Mouse (Mus musculus): ENCODE measurements at regions not wholly inside any gene's neighbourhood (a gene's known extent, or its start where the extent isn't known, plus 50 kb on each side); places are given as distances from the start of the nearest gene placed in this dataset.
"Not testable (repeated sequence)": the region's sequence is repeated elsewhere in the genome, so short reads cannot be mapped to it uniquely, and the experiment has no call there.

DNA sequence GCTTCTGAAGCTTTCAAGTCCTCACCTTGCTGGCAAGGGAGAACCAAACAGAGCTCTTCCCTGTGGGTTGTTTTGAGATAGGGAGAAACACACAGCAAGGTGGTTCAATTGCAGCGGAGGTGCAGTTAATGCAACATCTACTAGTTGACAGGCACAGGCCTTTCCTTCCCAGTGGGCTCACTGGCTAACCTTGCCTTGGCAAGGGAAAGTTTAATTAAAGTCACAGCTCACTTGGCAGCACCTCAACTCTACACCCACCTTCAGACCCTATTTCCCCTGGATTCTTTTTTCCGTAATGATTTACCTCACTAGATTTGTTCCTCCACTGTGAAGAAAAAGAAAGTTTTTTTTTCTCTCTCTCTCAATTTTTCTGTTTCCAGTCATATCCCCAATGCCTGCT, 314.5 kb downstream of the Tlr4 start:
- no peak for DNase-seq (ENCODE audit: low spot score)

DNA sequence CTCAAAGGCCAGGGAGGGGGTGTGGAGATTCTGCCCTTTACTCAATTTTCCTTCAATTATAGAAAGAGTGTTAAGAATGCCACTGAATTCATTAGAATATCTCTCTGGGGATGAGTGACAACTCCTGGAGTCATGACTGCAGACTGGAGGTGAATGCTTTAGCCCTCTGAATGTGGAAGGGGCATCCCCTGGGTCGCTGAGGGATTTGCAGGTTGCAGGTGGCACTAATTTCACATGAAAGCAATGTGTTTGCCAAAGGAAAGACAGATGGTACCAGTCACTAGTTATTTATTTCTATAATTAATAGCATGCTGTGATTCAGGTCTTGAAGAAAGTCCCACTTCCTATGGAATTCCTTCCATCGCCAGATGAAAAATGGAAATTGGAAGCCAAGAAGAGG, 321.1 kb downstream of the Tlr4 start:
- no peak for DNase-seq (ENCODE audit: low spot score)

DNA sequence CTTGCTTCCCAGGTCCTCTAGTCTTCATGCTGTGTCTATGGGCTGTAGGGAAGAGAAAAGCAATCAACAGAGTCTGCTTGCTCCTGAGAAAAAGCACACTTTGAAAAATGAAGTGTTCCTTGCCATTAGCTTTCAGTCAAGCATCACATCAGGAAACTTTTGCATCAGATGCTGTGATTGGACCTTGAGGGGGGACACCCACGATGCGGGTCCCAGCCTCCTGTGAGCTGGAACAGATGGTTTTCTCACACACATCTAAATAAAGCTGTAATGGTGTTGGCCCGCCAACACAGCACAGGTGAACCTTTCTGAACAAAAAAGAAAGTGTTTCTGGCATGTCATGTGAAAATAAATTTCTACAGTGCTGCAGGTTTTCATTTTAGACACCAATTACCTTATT, 335.3 kb downstream of the Tlr4 start:
- DNase-seq (ENCODE audit: low spot score), result no peak

DNA sequence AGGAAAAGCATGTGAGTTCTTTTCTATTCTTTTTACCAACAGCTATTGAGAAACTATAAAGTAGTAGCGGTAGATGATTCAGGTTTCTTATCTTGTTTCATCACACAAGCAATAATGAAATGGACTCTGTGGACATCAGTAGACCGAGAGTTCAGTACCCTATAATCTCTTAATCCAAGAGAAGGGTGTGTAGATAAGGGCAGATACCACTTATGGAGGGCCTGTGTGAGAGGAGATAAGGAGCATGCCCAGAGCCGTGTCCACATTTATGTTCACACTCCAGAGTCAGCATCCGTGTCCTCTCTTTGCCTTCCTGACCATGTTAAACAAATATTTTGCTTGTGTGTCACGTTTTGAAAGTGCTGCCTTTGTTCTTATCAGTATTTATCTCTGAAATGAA, 340.3 kb downstream of the Tlr4 start:
- DNase-seq (ENCODE audit: low spot score), result no peak

DNA sequence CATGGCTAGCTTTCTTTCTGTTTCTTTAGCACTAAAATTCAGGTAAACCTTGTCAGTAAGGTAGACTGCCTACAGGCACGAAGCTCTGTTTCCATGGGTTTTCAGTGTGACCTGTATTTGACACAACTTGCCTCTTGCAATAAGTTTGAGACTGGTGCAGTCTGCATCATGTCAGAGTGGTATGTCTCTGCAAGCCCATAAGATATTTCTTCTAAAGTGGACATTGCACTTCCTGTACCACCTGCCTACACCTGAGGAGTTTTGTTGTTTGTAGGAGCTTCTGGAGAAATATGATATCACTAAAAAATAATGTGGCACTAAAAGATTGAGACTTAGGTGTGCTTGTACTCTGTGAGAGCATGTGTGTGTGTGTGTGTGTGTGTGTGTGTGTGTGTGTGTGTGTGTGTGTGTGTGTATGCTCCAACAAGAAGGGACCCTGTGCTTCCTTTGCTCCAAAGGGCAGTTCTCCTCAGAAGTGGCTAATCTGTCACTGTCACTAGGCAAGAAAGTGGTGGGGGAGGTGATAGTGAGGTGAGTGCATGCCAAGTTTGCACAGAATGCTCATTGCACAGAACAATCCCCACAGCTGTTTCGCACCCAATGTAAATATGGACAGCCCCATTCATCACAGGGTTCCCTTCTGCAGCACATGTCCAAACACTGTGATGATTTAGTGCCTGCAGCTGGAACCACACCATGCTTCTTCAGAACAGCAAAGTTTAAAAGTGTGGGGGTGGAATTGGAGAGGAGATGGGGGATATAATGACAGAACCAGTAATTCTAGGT, 360.5 kb downstream of the Tlr4 start:
- DNase-seq (ENCODE audit: low spot score), result peak; percentile 71

DNA sequence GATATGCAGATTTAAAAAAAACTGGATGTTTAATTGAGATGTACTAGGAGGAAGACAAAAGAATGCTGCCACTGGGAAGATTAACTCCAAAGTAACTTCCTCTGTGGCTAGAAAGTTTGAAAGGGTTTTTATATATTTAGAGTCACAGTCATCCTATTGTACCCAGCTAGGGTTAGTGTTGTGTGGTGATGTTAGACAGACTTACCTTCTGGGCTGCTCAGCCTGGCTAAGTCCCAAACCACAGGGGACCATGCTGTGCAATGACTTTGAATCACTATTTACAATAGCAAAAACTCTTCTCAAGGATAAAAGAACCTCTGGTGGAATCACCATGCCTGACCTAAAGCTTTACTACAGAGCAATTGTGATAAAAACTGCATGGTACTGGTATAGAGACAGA, 363.2 kb downstream of the Tlr4 start:
- DNase-seq (ENCODE audit: low spot score), result no peak

DNA sequence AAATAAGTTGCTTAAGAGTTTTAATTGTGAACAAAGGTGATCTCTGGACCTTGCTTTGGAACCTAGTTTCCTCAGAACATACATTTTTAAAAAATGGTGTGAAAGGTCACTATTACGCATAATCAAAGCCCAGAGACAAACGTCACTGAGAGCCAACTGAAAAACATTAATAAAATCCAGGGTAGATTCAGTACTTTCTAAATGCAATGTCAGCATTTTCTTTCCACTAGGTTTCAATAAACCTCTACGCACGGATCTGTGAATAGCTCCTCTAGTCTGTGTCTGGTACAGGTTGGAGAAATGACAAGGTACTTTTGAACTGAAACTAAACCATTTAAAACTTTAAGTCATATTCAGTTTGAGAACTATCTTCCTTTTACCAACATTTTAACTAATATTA, 367.0 kb downstream of the Tlr4 start:
- no peak for DNase-seq (ENCODE audit: low spot score)

DNA sequence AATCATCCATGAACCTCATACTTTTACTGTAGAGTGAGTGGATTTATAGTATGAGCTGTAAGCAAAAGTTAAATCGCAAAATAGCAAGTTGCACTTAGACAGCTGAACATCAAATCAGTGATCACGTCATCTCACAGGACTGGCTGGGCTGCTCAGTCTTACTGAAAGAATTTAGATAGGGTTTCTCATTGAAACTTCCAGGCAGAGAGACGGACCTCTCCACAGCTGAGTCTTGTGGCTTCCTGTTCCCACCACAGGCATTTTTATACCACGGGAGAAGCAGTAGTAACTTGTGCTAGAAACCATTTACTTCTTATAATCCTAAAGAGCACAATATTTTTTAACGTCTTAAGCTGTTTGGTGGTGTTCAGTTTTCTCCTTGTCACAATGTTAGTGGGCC, 369.5 kb downstream of the Tlr4 start:
- no peak for DNase-seq (ENCODE audit: low spot score)

DNA sequence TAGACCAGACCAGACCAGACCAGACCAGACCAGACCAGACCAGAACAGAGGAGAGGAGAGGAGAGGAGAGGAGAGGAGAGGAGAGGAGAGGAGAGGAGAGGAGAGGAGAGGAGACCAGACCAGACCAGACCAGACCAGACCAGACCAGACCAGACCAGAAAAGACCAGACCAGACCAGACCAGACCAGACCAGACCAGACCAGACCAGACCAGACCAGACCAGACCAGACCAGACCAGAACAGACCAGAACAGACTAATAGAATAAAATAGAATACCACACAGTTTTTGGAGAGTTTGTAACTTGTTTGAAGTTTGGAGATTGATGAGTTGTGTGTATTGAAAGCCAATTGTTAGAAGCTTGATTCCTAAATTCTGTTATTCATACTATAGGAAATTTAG, 381.0 kb downstream of the Tlr4 start:
- DNase-seq (ENCODE audit: low spot score), result not testable (repeated sequence)

DNA sequence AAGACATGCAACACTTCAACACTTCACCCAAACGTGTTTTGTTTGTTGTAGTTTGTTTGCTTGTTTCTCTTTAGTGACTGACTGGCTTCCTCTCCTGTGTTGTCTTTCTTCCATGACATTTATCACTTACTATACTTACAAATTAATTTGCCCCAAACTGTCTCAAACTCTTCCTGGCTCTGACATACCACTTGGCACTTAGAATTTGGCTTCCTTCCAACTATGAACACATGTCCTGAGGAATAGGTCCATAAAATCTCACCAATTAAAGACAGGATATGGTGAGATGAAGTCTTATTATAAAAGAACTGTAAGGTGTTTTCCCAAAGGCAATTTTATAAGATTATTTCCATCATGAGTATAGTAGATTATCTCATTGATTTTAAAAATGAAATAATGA, 386.0 kb downstream of the Tlr4 start:
- DNase-seq (ENCODE audit: low spot score), result no peak

DNA sequence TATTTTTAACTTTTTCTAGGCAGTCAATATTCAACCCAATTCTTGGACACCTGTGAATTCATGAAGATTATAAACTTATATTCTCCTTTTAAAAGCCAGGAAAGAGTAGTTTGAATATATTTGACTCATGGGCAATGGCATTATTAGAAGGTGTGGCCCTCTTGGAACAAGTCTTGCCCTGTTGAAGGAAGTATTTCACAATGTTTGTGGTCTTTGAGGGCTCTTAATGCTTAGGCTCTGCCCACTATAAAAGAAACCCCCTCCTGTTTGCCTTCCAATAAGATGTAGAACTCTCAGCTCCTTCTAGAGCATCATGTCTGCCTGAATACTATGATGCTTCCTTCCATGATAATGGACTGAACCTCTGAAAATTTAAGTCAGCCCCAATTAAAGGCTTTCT, 397.1 kb downstream of the Tlr4 start:
- no peak for DNase-seq (ENCODE audit: low spot score)

DNA sequence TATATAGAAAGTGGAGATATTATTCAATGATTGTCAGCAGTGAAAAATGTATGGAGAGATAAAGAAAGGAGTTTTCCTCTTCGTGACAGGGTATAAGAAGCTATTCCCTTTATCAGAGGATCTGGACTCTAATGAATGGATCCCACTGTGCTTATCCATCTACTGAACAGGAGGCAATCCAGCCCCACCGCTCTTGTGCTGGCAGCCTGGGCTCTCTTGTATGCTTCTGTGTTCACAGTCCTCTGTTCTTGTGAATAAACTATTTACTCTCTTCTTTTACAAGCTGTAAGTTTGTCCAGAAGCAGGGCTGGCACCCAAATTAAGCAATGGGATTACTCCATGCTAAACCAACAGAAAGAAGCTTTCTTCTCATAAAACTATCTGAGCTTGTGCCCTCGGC, 401.8 kb downstream of the Tlr4 start:
- DNase-seq (ENCODE audit: low spot score), result no peak

DNA sequence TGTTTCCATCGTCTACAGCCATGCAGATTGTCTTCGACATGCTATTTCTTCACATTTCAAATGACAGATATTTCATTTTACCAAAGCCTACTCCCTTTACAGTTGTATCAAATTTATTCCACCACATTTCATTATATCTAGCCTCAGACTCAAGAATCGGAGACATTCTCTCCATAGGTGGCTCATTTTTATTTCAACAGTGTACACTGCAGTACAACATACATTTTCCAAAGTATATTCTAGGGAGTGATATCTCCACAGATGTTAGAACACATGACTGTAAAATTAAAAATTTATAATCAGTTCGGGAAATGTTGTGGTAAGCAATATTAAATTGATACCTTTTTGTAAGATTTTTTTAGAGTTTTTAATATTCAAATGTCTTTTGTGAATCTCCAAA, 446.2 kb downstream of the Tlr4 start:
- DNase-seq (ENCODE audit: low spot score), result no peak

DNA sequence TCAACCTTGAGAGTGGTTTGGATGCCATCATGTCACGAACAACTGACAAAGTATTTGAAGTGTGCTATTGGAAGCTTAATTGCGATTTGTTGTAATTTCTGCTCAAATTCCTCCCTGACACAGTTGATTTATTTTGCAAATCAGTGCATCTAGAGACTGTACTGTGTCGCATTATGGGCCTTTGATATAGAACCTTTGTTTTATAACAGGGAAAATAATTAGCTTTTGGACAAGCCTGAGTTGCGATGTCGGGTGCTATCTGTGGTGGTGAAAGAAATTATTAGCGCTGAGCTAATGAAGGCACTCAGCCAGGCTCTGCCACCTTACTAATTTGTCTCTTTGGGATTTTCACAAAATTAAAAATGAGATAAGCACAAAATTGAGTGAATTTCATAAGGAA, 473.6 kb downstream of the Tlr4 start:
- DNase-seq (ENCODE audit: low spot score), result no peak

DNA sequence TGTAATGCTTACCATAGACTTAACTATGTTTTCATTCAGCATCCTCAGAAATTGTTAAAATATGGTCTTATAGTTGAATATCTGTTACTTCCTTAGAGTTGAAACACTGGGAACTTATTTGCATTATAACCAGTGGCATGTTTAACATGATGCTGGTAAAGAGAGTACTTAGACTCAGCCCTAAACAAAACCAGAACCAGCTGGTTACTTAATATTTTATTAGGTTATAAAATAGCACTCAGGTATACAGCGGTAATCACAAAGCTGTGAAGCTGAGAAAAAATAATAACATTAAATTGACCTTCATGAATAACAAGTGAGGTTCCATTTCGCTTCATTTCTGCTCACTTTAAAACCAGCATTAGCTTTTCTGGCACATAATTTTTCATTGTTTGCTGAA, 474.4 kb downstream of the Tlr4 start:
- no peak for DNase-seq (ENCODE audit: low spot score)

DNA sequence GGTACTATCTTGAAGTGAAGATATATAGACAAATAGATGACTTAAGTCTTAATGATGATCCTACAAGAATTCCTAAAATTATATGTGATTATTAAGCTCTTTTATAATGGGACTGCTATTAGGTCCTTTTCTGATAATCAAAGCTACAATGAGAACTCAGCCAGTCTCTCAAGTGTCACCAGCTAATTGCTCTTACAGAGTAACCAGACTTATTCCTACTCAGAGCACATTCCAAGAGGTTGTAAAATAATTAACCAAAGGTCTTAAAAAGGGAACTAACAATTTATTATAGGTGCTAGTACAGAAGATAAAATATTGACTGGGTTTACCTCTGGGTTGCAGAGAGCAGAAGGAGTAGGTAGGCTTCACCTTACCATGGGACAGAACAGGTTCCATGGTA, 492.7 kb downstream of the Tlr4 start:
- DNase-seq (ENCODE audit: low spot score), result not testable (repeated sequence)

Data from embryo, embryonic 10 days (tissue).